Mouse (Mus musculus) layer of hippocampus, postnatal 25 days (tissue): Measurements from ENCODE around the gene Dars2. TPM values are rescaled to one million over a fixed set of nuclear protein-coding genes. Genes with fewer than 3 reads are reported as not detected.

Experiments
- total RNA-seq, 2 experiments: library from RNA; stranded (reverse); gene quantifications; 2 replicates each; pipeline ENCODE4 v1.2.3; 2021

The Dars2 gene
- total RNA-seq, 2 experiments from 2014 or later = 22.8 to 26.3 TPM

Other genes starting within 250 kb of the Dars2 start
- 10 to 100 TPM; 38.4 to 43.7 TPM for gene Rc3h1, start 164.2 kb downstream of the Dars2 start, total RNA-seq
- under 1 TPM; 0.15 to 0.47 TPM for gene Serpinc1, start 92.1 kb downstream of the Dars2 start, total RNA-seq
- 10 to 100 TPM; 15.0 to 18.2 TPM for gene Zbtb37, start 35.8 kb downstream of the Dars2 start, total RNA-seq
- 1 to 10 TPM; 1.5 to 1.8 TPM for gene Cenpl, start 55 bp upstream of the Dars2 start, total RNA-seq
- 10 to 100 TPM; 16.3 to 18.8 TPM for gene Klhl20, start 60.9 kb upstream of the Dars2 start, total RNA-seq
- gene Ankrd45, start 72.0 kb upstream of the Dars2 start, total RNA-seq = 10 to 100 TPM; 47.2 to 49.1 TPM
- not detected for gene Tex50, start 88.7 kb upstream of the Dars2 start, total RNA-seq
- gene Prdx6, start 180.6 kb upstream of the Dars2 start, total RNA-seq = 100 to 1,000 TPM; 300 to 347 TPM